Mouse (Mus musculus) myocyte (in vitro differentiated cells): Measurements from ENCODE around the gene Card9.

ENCODE experiments used
- CEBPB ChIP-seq: IDR thresholded peaks from 2 replicates; pipeline ENCODE4 v1.6.1; 2011; ENCODE audit warnings: mild to moderate bottlenecking, moderate library complexity; ENCODE audit not compliant: poor library complexity, insufficient read depth, severe bottlenecking
- MAX ChIP-seq: IDR thresholded peaks from one replicate; pipeline ENCODE4 v1.6.1; 2011; ENCODE audit warnings: low read depth, mild to moderate bottlenecking, control low read depth
- MYOG ChIP-seq, 3 experiments: IDR thresholded peaks; one replicate each; pipeline ENCODE4 v1.6.1; 2011; ENCODE audit warnings: control low read depth in 2 of 3, low read depth in 2 of 3, mild to moderate bottlenecking in 2 of 3; ENCODE audit not compliant: insufficient read length in 2 of 3, control insufficient read depth in 1 of 3, insufficient read depth in 1 of 3
- POLR2A ChIP-seq: IDR thresholded peaks from one replicate; pipeline ENCODE4 v1.6.1; 2011; ENCODE audit warnings: low read depth, mild to moderate bottlenecking, control low read depth, moderate library complexity; ENCODE audit not compliant: insufficient read length
- SRF ChIP-seq: IDR thresholded peaks from one replicate; pipeline ENCODE4 v1.6.1; 2011; ENCODE audit warnings: low read depth; ENCODE audit not compliant: control insufficient read depth, insufficient read length
- TCF12 ChIP-seq: IDR thresholded peaks from one replicate; pipeline ENCODE4 v1.6.1; 2011; ENCODE audit warnings: mild to moderate bottlenecking, control low read depth; ENCODE audit not compliant: poor library complexity, insufficient read depth, severe bottlenecking
- USF1 ChIP-seq: IDR thresholded peaks from one replicate; pipeline ENCODE4 v1.6.1; 2011; ENCODE audit warnings: low read depth, mild to moderate bottlenecking, control low read depth, moderate library complexity

DNA sequence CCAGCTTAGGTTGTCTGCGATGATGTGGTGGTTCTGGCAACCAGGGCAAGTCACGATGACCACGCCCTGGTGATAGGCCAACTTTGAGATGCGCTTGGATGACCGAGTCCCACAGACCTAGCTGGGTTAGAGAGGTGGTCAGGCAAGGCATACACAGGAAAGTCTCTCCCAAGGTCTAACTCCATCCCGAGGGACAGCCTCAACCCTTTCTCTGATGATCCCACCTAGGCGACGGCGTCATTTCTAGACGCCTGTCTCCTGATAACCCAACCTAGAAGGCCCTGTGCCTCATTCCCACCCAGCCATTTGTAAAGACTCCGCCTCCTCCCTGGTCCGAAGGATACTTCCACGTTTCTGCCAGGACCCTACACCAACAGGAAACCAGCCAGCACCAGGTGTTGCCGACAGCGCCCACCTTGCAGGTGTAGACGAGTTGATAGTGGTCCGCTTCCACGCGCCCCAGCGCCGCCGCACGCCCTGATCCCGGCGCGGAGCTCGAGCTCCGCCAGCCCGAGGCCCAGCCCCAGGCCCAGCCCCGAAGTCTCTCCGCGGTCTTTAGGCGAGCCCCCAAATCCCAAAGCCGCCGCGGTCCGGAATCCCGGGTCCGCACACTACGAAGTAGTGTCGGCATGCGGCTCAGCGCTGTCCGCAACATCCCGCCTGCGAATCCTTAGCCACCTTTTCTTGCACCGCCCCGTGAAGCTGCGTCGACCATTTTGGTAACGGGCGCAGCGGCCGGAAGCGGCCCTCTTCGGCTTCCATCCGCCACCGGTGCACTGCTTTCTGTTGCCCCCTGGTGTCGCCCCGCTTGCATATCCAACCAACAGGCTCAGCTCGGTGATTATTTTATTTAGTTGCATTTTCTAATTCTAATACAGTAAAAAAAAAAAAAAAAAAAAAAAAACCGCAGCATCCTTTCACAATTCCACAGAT is 9.1 kb downstream of the Card9 start, which contains the start of gene Dnlz:
- no peak for TF ChIP-seq USF1
- no peak for TF ChIP-seq TCF12
- TF ChIP-seq MYOG (IDR thresholded peaks at IDR 0.05; ENCODE audit: control insufficient read depth in 1 of 3, insufficient read depth in 1 of 3, insufficient read length in 2 of 3, low read depth in 2 of 3), result no peak
- TF ChIP-seq POLR2A, result peak; percentile 70
- TF ChIP-seq CEBPB, result no peak
- no peak for TF ChIP-seq MAX
- peak; percentile 59 for TF ChIP-seq SRF
